In the genomic region with DNA sequence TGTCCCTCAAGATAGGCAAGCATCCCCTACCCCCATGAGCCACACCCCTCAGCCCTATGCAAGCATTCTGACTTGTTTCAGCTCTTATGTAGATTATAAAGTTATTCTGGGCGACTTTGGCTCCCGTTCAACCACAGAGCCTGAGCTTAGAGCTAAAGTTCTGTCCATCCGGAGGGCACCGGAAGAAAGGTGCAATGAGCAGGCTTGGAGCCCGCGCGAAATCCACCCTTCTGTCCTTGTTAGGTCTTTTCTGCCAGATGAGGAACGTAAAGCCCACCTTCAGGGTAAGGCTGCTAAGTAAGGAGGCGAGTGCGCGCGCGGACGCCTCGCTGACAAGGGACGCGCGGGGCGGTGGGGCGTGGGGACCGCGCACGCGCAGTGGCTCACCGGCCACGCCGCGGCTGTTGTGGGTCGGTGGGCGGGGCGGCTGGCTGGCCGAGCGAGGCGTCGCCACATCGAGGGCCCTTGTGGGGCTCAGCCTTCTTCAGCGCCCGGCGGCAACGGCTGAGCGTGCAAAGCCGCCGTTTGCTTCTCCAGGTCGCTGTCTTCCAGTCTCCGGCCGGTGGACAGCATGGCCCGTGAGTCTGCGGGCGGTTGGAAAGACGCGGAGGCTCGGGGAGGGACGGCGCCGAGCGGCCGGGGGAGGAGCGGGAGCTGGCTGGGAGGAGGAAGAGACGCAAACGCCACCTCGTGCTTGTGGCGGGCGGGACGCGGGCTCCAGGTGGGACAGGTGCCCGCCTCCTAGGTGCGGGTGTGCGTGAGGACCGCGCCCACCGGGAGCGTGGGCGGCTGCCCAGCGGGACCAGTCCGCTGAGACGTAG, we compare ENCODE assay signal across 8 mouse cellular contexts. TPM values are rescaled to one million over a fixed set of nuclear protein-coding genes. Genes with fewer than 3 reads are reported as not detected.
A peak's percentile ranks its signal among the peaks of the same experiment; 100 is the strongest.
DNase-seq lines count a peak whose midpoint lies in the region; ATAC-seq lines count a peak whose summit lies in the region.

A gene (plus strand): TSS at position 361 of the 821 bp plus-strand sequence.

- H3K36me3 ChIP-seq in forebrain, embryonic 11.5 days (ENCODE audit: control insufficient read depth, insufficient read depth, low read length), result no peaks in the 10 kb centered on the region
- H3K36me3 ChIP-seq in heart, embryonic 16.5 days (ENCODE audit: control insufficient read depth, insufficient read depth), result no peaks in the 10 kb centered on the region

- H3K4me1 ChIP-seq in forebrain, embryonic 11.5 days (replicated peaks; ENCODE audit: control insufficient read depth, insufficient read depth, low read length), result no peaks in the 10 kb centered on the region; the same call in 1 of the 2 replicates
- peaks cover 5% of the 10 kb centered on the region for H3K4me1 ChIP-seq in heart, embryonic 16.5 days (ENCODE audit: control insufficient read depth, insufficient read depth, low read length)

- WGBS in forebrain, embryonic 11.5 days, result 1% methylated on average over 71 of the region's 76 CpGs
- under 1% methylated on average over 69 of the region's 76 CpGs for WGBS in heart, embryonic 16.5 days

- peak within 1 kb of the TSS; percentile 78 for H3K9ac ChIP-seq in forebrain, embryonic 11.5 days (ENCODE audit: low read length)
- H3K9ac ChIP-seq in heart, embryonic 16.5 days (ENCODE audit: low read length), result peak within 1 kb of the TSS; percentile 78

- H3K4me3 ChIP-seq in forebrain, embryonic 11.5 days (ENCODE audit: low read depth, low read length), result peak within 1 kb of the TSS; percentile 66
- peak within 1 kb of the TSS; percentile 68 for H3K4me3 ChIP-seq in heart, embryonic 16.5 days (ENCODE audit: low read length)

- no peak within 1 kb of the TSS for H3K27ac ChIP-seq in forebrain, embryonic 11.5 days (ENCODE audit: low read depth, low read length)
- peak within 1 kb of the TSS; percentile 73 for H3K27ac ChIP-seq in heart, embryonic 16.5 days (ENCODE audit: low read length)

- peak; percentile 85 for ATAC-seq in forebrain, embryonic 11.5 days (replicated peaks; ENCODE audit: low FRiP score)
- ATAC-seq in heart, embryonic 16.5 days (replicated peaks; ENCODE audit: extremely low read depth, insufficient read depth, low FRiP score), result peak; percentile 79
- ATAC-seq in neutrophil, adult 5-6 weeks (ENCODE audit: extremely low read depth, insufficient number of reproducible peaks, low FRiP score, poor library complexity, severe bottlenecking), result peak; percentile 11

- DNase-seq in CD4-positive, CD25-positive, alpha-beta regulatory T cell, adult 2 months (ENCODE audit: low read depth, low spot score), result peak; percentile 82
- peak; percentile 77 for DNase-seq in brain, adult 2 months (ENCODE audit: low read depth, low spot score)
- DNase-seq in forebrain, embryonic 11.5 days (ENCODE audit: low spot score), result peak; percentile 93
- DNase-seq in kidney, postnatal 36 days, result peak; percentile 79 to 92
- peak; percentile 79 to 84 for DNase-seq in lung, adult 18-20 months
- peak; percentile 56 to 60 for DNase-seq in thymus, adult 18-20 months

- no peaks in the 10 kb centered on the region for H3K27me3 ChIP-seq in forebrain, embryonic 11.5 days (ENCODE audit: control insufficient read depth, insufficient read depth, low read length)
- H3K27me3 ChIP-seq in heart, embryonic 16.5 days (ENCODE audit: control insufficient read depth, insufficient read depth, low read length), result no peaks in the 10 kb centered on the region

- peak within 1 kb of the TSS; percentile 85 for H3K4me2 ChIP-seq in forebrain, embryonic 11.5 days (ENCODE audit: low read depth, low read length, severe bottlenecking)
- peak within 1 kb of the TSS; percentile 90 for H3K4me2 ChIP-seq in heart, embryonic 16.5 days (ENCODE audit: low read depth, low read length)

- H3K9me3 ChIP-seq in forebrain, embryonic 11.5 days (ENCODE audit: control insufficient read depth, low read length), result no peaks in the 10 kb centered on the region
- H3K9me3 ChIP-seq in heart, embryonic 16.5 days (replicated peaks; ENCODE audit: control insufficient read depth, low read length), result no peaks in the 10 kb centered on the region

RNA-seq across cellular contexts. Expression of the gene that starts here (rescaled TPM):
- polyA plus RNA-seq in forebrain, embryonic 11.5 days (2014; fragmentation: Nextera tagmentation; extraction: Ambion mirVana), result 185 and 203 TPM in 2 replicates
- polyA plus RNA-seq in heart, embryonic 16.5 days (2015; fragmentation: Nextera tagmentation; extraction: Ambion mirVana), result 84.2 and 107 TPM in 2 replicates
- total RNA-seq in neutrophil, adult 5-6 weeks (2017), result 3.5 and 3.6 TPM in 2 replicates

Comparison
In these comparisons a context has a peak if more than half of its experiments do, and no peak if none do; other contexts are left out.
1. ATAC-seq: peak in every context shown above with its lines; median percentile 85 in forebrain, embryonic 11.5 days; 79 in heart, embryonic 16.5 days; 11 in neutrophil, adult 5-6 weeks.